Mouse (Mus musculus) G1E (cell line): ENCODE measurements at regions not wholly inside any gene's neighbourhood (a gene's known extent, or its start where the extent isn't known, plus 50 kb on each side); places are given as distances from the start of the nearest gene placed in this dataset.

ENCODE experiments used
- ATAC-seq: 2 replicates; pipeline ENCODE4 v1.8.0; 2016; ENCODE audit warnings: mild to moderate bottlenecking; ENCODE audit not compliant: insufficient number of reproducible peaks, poor library complexity, low FRiP score, severe bottlenecking; ENCODE audit errors: extremely low read depth
- DNase-seq: peaks from one replicate; pipeline ENCODE4 v3.0.0; 2012; ENCODE audit warnings: low spot score
- H3K27me3 ChIP-seq: 2 replicates; pipeline ENCODE4 v1.6.1; 2012; ENCODE audit warnings: mild to moderate bottlenecking, low read length, inconsistent platforms; ENCODE audit not compliant: insufficient read depth
- H3K36me3 ChIP-seq: replicated peaks from 2 replicates; pipeline ENCODE3; 2012; ENCODE audit warnings: mild to moderate bottlenecking, inconsistent platforms
- H3K4me1 ChIP-seq: 2 replicates; pipeline ENCODE4 v1.6.1; 2012; ENCODE audit warnings: low read depth, low read length, inconsistent platforms, mixed read lengths; ENCODE audit not compliant: insufficient read depth
- H3K4me3 ChIP-seq: 2 replicates; pipeline ENCODE4 v1.5.1; 2012; ENCODE audit warnings: low read depth, mild to moderate bottlenecking, inconsistent platforms, low read length, moderate library complexity, mixed read lengths
- H3K9me3 ChIP-seq: replicated peaks from 2 replicates; pipeline ENCODE4 v1.6.1; 2012; ENCODE audit warnings: inconsistent platforms
- CTCF ChIP-seq: IDR thresholded peaks from 2 replicates; pipeline ENCODE4 v1.5.1; 2012; ENCODE audit warnings: low read depth, low read length, inconsistent platforms, mixed read lengths
- GATA1 ChIP-seq: IDR thresholded peaks from 2 replicates; pipeline ENCODE4 v1.6.1; 2012; ENCODE audit warnings: borderline replicate concordance, low read length, inconsistent platforms, mixed read lengths
- GATA2 ChIP-seq: IDR thresholded peaks from 2 replicates; pipeline ENCODE4 v1.6.1; 2012; ENCODE audit warnings: low read depth, low read length, inconsistent platforms, borderline replicate concordance
- POLR2AphosphoS5 ChIP-seq: IDR thresholded peaks from 2 replicates; pipeline ENCODE4 v1.6.1; 2012; ENCODE audit warnings: low read depth, low read length, inconsistent platforms; ENCODE audit not compliant: insufficient replicate concordance
- TAL1 ChIP-seq: conservative IDR thresholded peaks from 2 replicates; pipeline ENCODE4 v1.6.1; 2012; ENCODE audit warnings: low read depth, low read length, inconsistent platforms, mixed read lengths

GRCm38 (mm10) chr9:23101990-23102796 lies 120.7 kb upstream of the Bmper start:
- Histone ChIP-seq H3K36me3 (no peaks in the 10 kb centered on the region), H3K4me1 (no peaks in the 10 kb centered on the region), H3K9me3 (no peaks in the 10 kb centered on the region), H3K4me3 (no peak overlapping the region), H3K27me3 (0 out of 2 replicates have a peak, but pooled peaks cover 3% of the 10 kb centered on the region)
- TF ChIP-seq POLR2AphosphoS5: no peak
- no peak for TF ChIP-seq TAL1
- TF ChIP-seq CTCF: no peak
- no peak for TF ChIP-seq GATA1
- no peak for TF ChIP-seq GATA2
- no peak for DNase-seq
- no peak for ATAC-seq

- no peaks in the 10 kb centered on the region for H3K4me1 ChIP-seq
- H3K36me3 ChIP-seq: no peaks in the 10 kb centered on the region
- H3K4me3 ChIP-seq: no peak overlapping the region
- DNase-seq: no peak
- no peak for ATAC-seq
- TF ChIP-seq POLR2AphosphoS5: no peak
- TF ChIP-seq CTCF: no peak
- no peak for TF ChIP-seq GATA2
- no peak for TF ChIP-seq TAL1
- no peak for TF ChIP-seq GATA1
- H3K9me3 ChIP-seq: no peaks in the 10 kb centered on the region
- peaks cover 6% of the 10 kb centered on the region for H3K27me3 ChIP-seq
Measured at GRCm38 (mm10) chr9:23111500-23111899, 111.4 kb upstream of the Bmper start.

GRCm38 (mm10) chr9:23115026-23115425 lies 107.8 kb upstream of the Bmper start:
- Histone ChIP-seq H3K27me3 (peaks cover 6% of the 10 kb centered on the region), H3K4me1 (no peaks in the 10 kb centered on the region), H3K4me3 (no peak overlapping the region), H3K9me3 (no peaks in the 10 kb centered on the region), H3K36me3 (no peaks in the 10 kb centered on the region)
- ATAC-seq (no peak), DNase-seq (no peak)
- no peak for TF ChIP-seq CTCF

GRCm38 (mm10) chr9:23115540-23115939 lies 107.3 kb upstream of the Bmper start:
- ATAC-seq (no peak), DNase-seq (no peak)
- no peaks in the 10 kb centered on the region for H3K36me3 ChIP-seq
- H3K4me3 ChIP-seq: no peak overlapping the region
- no peaks in the 10 kb centered on the region for H3K4me1 ChIP-seq
- no peak for TF ChIP-seq GATA1
- no peak for TF ChIP-seq GATA2
- no peak for TF ChIP-seq TAL1
- TF ChIP-seq CTCF: no peak
- no peak for TF ChIP-seq POLR2AphosphoS5
- H3K9me3 ChIP-seq: no peaks in the 10 kb centered on the region
- H3K27me3 ChIP-seq: peaks cover 6% of the 10 kb centered on the region

- Histone ChIP-seq H3K9me3 (no peaks in the 10 kb centered on the region), H3K4me3 (no peak overlapping the region), H3K4me1 (no peaks in the 10 kb centered on the region), H3K36me3 (no peaks in the 10 kb centered on the region), H3K27me3 (peaks cover 6% of the 10 kb centered on the region)
- DNase-seq: no peak
- TF ChIP-seq GATA1 (no peak), TAL1 (no peak), GATA2 (no peak), POLR2AphosphoS5 (no peak), CTCF (no peak)
- no peak for ATAC-seq
Measured at GRCm38 (mm10) chr9:23116311-23116710, 106.6 kb upstream of the Bmper start.

GRCm38 (mm10) chr9:23119811-23120210 lies 103.1 kb upstream of the Bmper start:
- H3K9me3 ChIP-seq: no peaks in the 10 kb centered on the region
- ATAC-seq: no peak
- H3K4me3 ChIP-seq: no peak overlapping the region
- no peak for TF ChIP-seq GATA2
- no peak for TF ChIP-seq POLR2AphosphoS5
- no peak for TF ChIP-seq TAL1
- no peak for TF ChIP-seq GATA1
- TF ChIP-seq CTCF: no peak
- no peaks in the 10 kb centered on the region for H3K4me1 ChIP-seq
- no peak for DNase-seq
- H3K27me3 ChIP-seq: peaks cover 3% of the 10 kb centered on the region
- H3K36me3 ChIP-seq: no peaks in the 10 kb centered on the region
